Mouse (Mus musculus) embryonic facial prominence, embryonic 14.5 days (tissue): ENCODE measurements around the gene Gm13212. TPM values are rescaled to one million over a fixed set of nuclear protein-coding genes. Genes with fewer than 3 reads are reported as not detected.
"Not testable (repeated sequence)": the region's sequence is repeated elsewhere in the genome, so short reads cannot be mapped to it uniquely, and the experiment has no call there.

ENCODE experiments used
- ATAC-seq: fragments of 200-750 bp; cut with Nextera tagmentation; 2 replicates; pipeline ENCODE4 v1.8.0; 2017; ENCODE audit warnings: low read depth, moderate number of reproducible peaks, moderate TSS enrichment
- DNase-seq: peaks from one replicate; pipeline ENCODE4 v3.0.0-alpha.2; 2015; ENCODE audit warnings: low spot score
- H3K27ac ChIP-seq: fragments of 300-500 bp; sonication (generic); replicated peaks from 2 replicates; pipeline ENCODE4 v1.5.1; 2014; ENCODE audit warnings: low read depth, mild to moderate bottlenecking, low read length, moderate library complexity
- H3K27me3 ChIP-seq: fragments of 300-500 bp; sonication (generic); replicated peaks from 2 replicates; pipeline ENCODE4 v1.6.1; 2014; ENCODE audit warnings: low read length; ENCODE audit not compliant: control insufficient read depth, insufficient read depth
- H3K36me3 ChIP-seq: fragments of 300-500 bp; sonication (generic); 2 replicates; pipeline ENCODE4 v1.6.1; 2014; ENCODE audit warnings: low read length, mixed read lengths; ENCODE audit not compliant: control insufficient read depth, insufficient read depth
- H3K4me1 ChIP-seq: fragments of 300-500 bp; sonication (generic); 2 replicates; pipeline ENCODE4 v1.6.1; 2014; ENCODE audit warnings: antibody characterized with exemption, low read length; ENCODE audit not compliant: control insufficient read depth, insufficient read depth
- H3K4me2 ChIP-seq: fragments of 300-500 bp; sonication (generic); 2 replicates; pipeline ENCODE4 v1.6.1; 2014; ENCODE audit warnings: low read depth, mild to moderate bottlenecking, low read length, moderate library complexity, mixed read lengths
- H3K4me3 ChIP-seq: fragments of 300-500 bp; sonication (generic); 2 replicates; pipeline ENCODE4 v1.5.1; 2014; ENCODE audit warnings: low read depth, mild to moderate bottlenecking, low read length
- H3K9ac ChIP-seq: fragments of 300-500 bp; sonication (generic); 2 replicates; pipeline ENCODE4 v1.6.1; 2014; ENCODE audit warnings: low read depth, mild to moderate bottlenecking, low read length, moderate library complexity, mixed read lengths
- H3K9me3 ChIP-seq: fragments of 300-500 bp; sonication (generic); 2 replicates; pipeline ENCODE4 v1.6.1; 2016; ENCODE audit warnings: low read length; ENCODE audit not compliant: control insufficient read depth
- WGBS: fragments of 180-500 bp; shearing (Covaris S2); extraction: QIAGEN DNeasy Blood & Tissue Kit; methylation state at CpG from one replicate; pipeline ENCODE4 v1.1.7; 2014; 5-methylcytosine and 5-hydroxymethylcytosine counted together
- polyA plus RNA-seq: library from polyadenylated mRNA; unstranded; fragments of >200 nt; fragmentation: Nextera tagmentation; extraction: Ambion mirVana; gene quantifications from 2 replicates; pipeline ENCODE4 v1.2.1, GENCODE M21; 2014

The Gm13212 gene
- polyA plus RNA-seq, result 1.6 and 2.2 TPM in 2 replicates

GRCm38 (mm10) chr4:145585078-145585477 lies at the start of gene Gm13212:
Gm13212 (plus strand) TSS chr4:145585166.
- H3K4me1 ChIP-seq, H3K27ac ChIP-seq, ATAC-seq, H3K27me3 ChIP-seq, H3K9ac ChIP-seq, H3K9me3 ChIP-seq, H3K36me3 ChIP-seq: not testable (repeated sequence)
- H3K4me2 ChIP-seq, result 0 out of 2 replicates have a peak within 1 kb of the TSS, but pooled peaks have one; percentile 10
- peak within 1 kb of the TSS; percentile 16; the same call in 1 of the 2 replicates for H3K4me3 ChIP-seq
- 17% methylated on average over 11 of the region's 11 CpGs for WGBS
- DNase-seq, result peak; percentile 42

DNA sequence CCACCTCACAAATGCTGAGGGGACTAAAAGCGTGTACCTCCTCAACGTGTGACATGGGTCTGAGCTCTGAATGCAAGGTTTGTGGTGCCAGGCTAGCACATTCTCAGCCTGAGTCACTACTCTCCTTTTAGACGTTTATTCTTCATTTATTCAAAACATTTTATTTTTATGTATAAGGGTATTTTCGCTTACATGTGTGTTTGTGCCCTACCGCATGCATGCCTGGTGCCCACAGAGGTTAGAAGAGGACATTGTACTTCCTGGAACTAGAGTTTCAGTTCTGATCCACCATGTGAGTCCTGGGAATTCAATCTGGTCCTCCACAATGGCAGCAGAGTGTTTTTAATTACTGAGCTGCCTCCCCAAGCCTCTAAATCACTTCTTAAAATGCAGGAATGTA lies 41.1 kb upstream of the Gm13212 start:
- H3K36me3 ChIP-seq, DNase-seq, H3K27me3 ChIP-seq, ATAC-seq, H3K4me2 ChIP-seq, H3K27ac ChIP-seq, H3K4me3 ChIP-seq, H3K4me1 ChIP-seq, H3K9ac ChIP-seq: not testable (repeated sequence)
- peaks cover 35% of the 10 kb centered on the region for H3K9me3 ChIP-seq
- 77% methylated on average over 5 of the region's 5 CpGs for WGBS

GRCm38 (mm10) chr4:145545106-145545505 lies 39.9 kb upstream of the Gm13212 start:
- not testable (repeated sequence) for H3K4me1 ChIP-seq, H3K27me3 ChIP-seq, H3K36me3 ChIP-seq, DNase-seq, H3K4me2 ChIP-seq, H3K4me3 ChIP-seq, H3K27ac ChIP-seq, ATAC-seq, H3K9ac ChIP-seq
- peaks cover 31% of the 10 kb centered on the region for H3K9me3 ChIP-seq
- WGBS, result 24% methylated on average over 2 of the region's 2 CpGs

GRCm38 (mm10) chr4:145545734-145546349 lies 39.1 kb upstream of the Gm13212 start:
- not testable (repeated sequence) for H3K4me3 ChIP-seq, H3K4me2 ChIP-seq, H3K27me3 ChIP-seq, H3K4me1 ChIP-seq, ATAC-seq, H3K9ac ChIP-seq, DNase-seq, H3K36me3 ChIP-seq, H3K27ac ChIP-seq
- H3K9me3 ChIP-seq, result peaks cover 34% of the 10 kb centered on the region
- 75% methylated on average over 6 of the region's 6 CpGs for WGBS

- not testable (repeated sequence) for H3K4me2 ChIP-seq, H3K4me3 ChIP-seq, DNase-seq, H3K9ac ChIP-seq, H3K36me3 ChIP-seq, H3K27ac ChIP-seq, H3K4me1 ChIP-seq, ATAC-seq, H3K27me3 ChIP-seq
- H3K9me3 ChIP-seq, result peaks cover 33% of the 10 kb centered on the region
- WGBS, result 88% methylated on average over 3 of the region's 3 CpGs
These were observed 38.5 kb upstream of the Gm13212 start for GRCm38 (mm10) chr4:145546477-145546876.

- WGBS, result 72% methylated on average over 1 of the region's 1 CpGs
- Histone ChIP-seq H3K4me1 (no peaks in the 10 kb centered on the region), H3K4me3 (no peak overlapping the region), H3K9me3 (peaks cover 43% of the 10 kb centered on the region), H3K4me2 (no peak overlapping the region), H3K36me3 (no peaks in the 10 kb centered on the region), H3K9ac (no peak overlapping the region), H3K27me3 (no peaks in the 10 kb centered on the region), H3K27ac (no peak overlapping the region)
- ATAC-seq (no peak), DNase-seq (no peak)
These were observed 28.3 kb upstream of the Gm13212 start for GRCm38 (mm10) chr4:145556680-145557079.

GRCm38 (mm10) chr4:145559505-145560099 lies 25.4 kb upstream of the Gm13212 start:
- ATAC-seq, result no peak

DNA sequence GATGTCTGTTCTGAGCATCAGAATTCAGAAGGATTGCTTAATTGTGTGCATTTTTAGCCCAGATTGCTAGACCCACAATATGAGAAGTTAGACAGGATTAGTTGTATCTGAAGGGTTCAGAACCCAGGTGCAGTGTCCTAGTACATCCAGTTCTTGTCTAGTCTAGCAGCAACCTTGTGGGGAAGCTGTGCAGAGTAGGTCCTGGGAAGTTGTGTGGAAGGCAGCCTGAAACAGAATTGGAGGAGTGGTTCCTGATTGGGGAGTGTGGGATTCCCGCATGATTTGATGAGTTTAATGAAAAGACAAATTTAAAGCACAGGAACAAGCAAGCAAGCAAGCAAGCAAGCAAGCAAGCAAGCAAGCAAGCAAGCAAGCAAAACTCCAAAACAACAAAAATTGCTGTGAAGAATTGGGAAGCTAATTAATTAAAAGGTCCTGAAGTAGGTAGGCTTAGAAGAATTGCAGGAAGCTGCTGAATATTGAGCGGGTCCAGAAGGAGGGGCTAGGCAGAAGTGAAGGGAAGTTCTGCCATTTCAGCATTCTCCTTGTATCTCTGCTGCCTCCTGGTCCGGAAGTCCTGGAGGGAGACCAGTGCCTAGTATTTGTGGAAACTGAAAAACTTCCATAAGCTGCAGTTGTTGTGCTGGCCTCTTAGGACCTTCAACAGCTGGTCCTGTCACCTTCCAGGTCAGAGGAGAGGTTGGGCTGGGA lies 20.7 kb upstream of the Gm13212 start:
- Histone ChIP-seq H3K9me3 (peaks cover 59% of the 10 kb centered on the region), H3K9ac (no peak overlapping the region), H3K4me2 (no peak overlapping the region), H3K4me3 (no peak overlapping the region), H3K27me3 (no peaks in the 10 kb centered on the region), H3K27ac (no peak overlapping the region), H3K4me1 (no peaks in the 10 kb centered on the region), H3K36me3 (no peaks in the 10 kb centered on the region)
- DNase-seq (no peak), ATAC-seq (no peak)
- 67% methylated on average over 3 of the region's 3 CpGs for WGBS

More at GRCm38 (mm10) chr4:145559505-145560099, 25.4 kb upstream of the Gm13212 start:
- no peak overlapping the region for H3K4me2 ChIP-seq
- H3K4me1 ChIP-seq, result no peaks in the 10 kb centered on the region
- H3K27me3 ChIP-seq, result no peaks in the 10 kb centered on the region
- no peaks in the 10 kb centered on the region for H3K36me3 ChIP-seq
- H3K4me3 ChIP-seq, result no peak overlapping the region
- no peak for DNase-seq
- no peak overlapping the region for H3K27ac ChIP-seq
- no peak overlapping the region for H3K9ac ChIP-seq
- H3K9me3 ChIP-seq, result peaks cover 57% of the 10 kb centered on the region
- WGBS, result 38% methylated on average over 3 of the region's 3 CpGs
